Mouse (Mus musculus): ENCODE results near the gene Pls1.

The Pls1 gene

DNA sequence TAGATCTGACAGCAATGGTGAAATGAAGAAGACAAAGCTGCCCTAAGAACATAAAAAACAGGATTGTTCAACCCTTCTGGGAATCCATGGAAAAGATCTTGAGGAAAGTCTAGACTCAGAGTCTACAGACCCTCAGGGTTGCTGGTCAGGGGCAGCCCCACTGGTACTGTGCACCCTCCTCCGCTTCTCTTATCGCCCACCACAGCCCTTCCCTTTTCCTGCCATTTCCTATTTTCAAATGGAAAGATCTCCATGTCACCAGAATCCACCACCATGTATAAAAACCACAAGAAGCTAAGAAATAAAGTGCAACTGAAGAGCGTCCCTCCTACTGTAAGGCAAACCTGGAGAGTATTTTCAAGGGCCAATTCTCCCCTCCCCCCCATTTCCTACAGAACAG, 41.3 kb downstream of the Pls1 start:
- no peak for DNase-seq (ENCODE audit: low spot score in 2 of 2)

DNA sequence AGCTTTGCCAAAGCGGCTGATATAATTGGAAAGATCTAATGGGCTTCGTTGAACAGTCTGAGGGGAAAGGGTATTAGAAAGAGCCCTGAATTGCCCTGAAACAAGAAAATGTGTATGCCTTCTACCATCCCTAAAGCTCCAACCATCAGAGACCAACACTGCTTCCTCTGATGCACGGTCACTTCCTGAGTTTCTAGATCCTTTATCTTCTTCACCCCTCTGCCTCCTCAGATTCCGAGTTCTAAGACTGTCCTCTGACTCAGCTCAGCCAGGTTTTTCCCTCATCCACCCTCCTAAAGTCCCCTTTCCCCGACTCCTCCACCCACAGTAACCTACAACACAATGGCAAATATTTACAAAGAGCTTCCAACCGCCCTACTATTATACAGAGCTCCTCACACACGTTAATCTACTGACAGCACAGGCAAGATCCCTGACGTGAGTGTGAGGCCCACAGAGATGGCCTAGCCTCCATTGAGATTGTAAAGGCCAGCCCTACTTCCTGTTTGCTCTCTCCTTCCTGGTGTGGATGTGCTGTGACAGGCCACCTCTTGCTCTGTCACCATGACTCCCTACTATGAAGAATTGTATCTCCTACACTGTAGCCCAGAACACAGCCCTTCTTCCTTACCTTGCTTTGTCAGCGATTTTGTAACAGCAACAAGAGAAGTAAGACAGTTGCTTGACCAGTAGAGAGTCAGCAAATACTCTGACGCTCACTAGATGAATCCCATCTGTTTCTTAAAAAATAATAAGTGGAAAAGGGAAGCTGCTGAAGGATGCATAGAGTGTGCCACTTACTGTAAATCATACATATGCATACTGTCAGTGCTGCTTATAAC, 43.3 kb downstream of the Pls1 start:
- no peak for DNase-seq (ENCODE audit: low spot score in 2 of 2)

- no peak for DNase-seq (ENCODE audit: low spot score in 2 of 2)
Measured at GRCm38 (mm10) chr9:95796323-95796722, 48.8 kb downstream of the Pls1 start.

DNA sequence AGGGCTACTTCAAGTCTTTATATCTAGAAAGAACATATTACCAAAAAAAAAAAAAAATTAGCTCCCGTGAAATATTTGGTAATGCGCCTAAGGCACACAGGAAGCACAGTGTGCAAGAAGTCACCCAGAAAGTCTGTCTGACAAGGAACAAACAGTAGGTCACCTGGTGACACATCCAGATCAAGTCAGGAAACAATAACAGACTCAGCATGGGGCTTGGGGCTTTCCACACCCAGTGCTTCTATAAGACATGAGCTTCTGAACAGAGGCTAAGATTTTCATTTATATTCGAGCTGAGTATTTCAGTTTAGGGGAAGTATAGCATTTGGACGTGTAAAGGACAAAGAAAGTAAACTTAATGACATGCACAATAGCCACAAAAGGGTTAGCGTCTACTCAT, 49.3 kb downstream of the Pls1 start:
- no peak for DNase-seq (ENCODE audit: low spot score in 2 of 2)

GRCm38 (mm10) chr9:95795077-95795784, 49.9 kb downstream of the Pls1 start:
- no peak for DNase-seq (ENCODE audit: low spot score in 2 of 2)

DNA sequence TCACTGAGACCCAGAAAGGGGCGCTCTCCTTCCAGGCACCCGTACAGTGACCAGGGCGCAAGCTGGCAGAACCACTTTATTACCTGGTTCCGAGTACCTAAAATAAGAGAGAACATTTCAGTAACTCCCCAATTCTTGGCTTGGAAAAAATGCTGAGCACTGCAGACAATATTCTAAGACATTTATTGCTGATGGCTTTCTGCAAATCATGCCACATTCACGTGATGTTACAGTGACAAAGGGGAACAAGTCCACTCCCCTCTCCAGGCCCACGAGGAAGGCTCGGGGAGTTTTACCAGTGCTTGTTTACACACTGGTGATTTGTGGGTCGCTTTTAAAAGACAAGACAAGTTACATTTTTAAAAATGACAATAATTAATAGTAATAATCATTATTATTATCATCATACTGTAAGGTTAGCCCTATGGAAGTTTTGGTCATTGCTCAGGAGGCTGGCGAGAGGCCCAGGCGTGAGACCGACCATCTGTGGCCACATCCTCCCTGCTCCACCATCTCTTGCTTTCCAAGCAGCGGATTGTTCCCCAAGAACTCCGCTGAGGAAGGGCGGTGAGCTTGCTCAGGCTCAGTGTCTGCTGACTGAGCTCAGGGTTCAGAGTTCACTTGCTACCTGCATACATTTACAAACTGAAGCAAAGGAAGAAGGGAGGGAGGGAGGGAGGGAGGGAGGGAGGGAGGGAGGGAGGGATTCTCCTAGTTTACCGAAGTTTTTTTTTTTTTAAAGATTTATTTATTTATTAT, 50.9 kb downstream of the Pls1 start:
- no peak for DNase-seq (ENCODE audit: low spot score in 2 of 2)

DNA sequence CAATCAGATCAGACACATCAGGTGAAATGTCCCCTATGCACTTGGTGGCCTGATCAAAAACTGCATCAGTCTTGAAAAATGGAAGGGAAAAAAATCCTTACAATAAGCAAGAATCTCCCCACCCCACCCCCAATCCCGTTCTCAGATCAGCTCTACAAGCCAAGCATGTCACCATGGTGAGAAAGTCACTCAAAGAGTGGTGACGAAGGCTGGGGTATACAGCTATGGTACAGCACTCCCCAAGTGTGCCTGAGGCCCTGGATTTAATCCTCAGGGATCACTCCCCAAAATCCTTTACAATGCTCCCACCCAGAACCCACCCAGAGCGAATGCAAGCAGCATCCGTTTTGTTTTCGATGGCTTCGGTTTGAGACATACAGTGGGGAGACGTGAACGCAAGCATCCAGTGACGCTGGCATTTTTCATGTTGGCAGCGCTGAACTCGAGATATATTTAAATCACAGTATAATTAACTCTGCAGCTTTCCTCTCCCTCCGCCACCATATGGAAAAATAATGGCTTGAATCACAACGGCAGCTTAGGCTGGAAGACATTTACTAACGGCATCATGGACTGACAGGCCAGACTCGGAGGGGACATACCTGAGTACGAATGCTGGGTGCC, 60.1 kb downstream of the Pls1 start:
- DNase-seq (ENCODE audit: low spot score in 2 of 2): no peak

DNA sequence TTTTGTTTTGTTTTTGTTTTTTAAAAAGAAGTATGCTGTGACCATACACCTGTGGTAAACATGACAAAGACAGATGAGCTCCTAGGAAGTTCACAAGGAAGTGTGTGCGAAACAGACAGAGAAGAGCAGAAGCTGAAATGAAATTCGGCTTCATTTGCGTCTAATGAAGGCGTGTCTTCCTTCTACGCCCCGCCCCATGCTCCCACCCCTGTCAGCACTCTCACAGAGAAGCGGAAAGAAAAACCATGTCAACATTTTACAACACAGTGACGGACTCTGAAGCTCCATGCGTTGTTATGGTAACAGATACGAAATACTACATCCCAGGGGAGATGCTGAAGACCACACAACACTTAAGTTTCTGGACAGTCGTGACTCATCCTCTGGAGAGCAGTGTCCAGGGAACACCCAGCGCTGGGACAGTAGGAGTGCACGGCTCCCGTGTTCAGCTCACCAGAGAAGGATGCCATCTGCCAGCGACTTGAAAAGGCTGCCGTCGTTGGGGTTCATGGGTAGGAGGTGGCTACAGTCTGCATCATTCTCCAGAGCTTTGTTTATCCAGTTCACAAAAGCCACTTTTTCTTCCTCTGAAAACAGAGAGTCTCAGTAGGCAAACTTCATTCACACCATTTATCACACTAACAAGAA, 61.3 kb downstream of the Pls1 start:
- DNase-seq (ENCODE audit: low spot score in 2 of 2): no peak

- DNase-seq (ENCODE audit: low spot score in 2 of 2): no peak
Measured at GRCm38 (mm10) chr9:95771671-95772070, 73.4 kb downstream of the Pls1 start.

DNA sequence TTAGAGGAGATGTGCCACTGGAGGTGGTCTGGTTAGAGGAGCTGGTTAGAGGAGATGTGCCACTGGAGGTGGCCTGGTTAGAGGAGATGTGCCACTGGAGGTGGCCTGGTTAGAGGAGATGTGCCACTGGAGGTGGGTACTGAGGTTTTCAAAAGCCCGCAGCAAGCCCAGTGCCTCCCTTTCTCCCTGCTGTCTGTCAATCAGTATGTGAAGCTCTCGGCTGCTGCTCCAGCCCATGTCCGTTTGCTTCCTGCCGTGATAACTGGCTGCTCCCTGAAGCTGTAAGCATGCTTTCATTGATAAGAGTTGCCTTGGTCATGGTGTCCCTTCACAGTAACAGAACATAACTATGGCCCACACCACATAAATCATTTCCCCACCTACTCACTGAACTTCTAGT, 81.9 kb downstream of the Pls1 start:
- DNase-seq (ENCODE audit: low spot score in 2 of 2): no peak

- no peak for DNase-seq (ENCODE audit: low spot score in 2 of 2)
Measured at GRCm38 (mm10) chr9:95762228-95762627, 82.9 kb downstream of the Pls1 start.

DNA sequence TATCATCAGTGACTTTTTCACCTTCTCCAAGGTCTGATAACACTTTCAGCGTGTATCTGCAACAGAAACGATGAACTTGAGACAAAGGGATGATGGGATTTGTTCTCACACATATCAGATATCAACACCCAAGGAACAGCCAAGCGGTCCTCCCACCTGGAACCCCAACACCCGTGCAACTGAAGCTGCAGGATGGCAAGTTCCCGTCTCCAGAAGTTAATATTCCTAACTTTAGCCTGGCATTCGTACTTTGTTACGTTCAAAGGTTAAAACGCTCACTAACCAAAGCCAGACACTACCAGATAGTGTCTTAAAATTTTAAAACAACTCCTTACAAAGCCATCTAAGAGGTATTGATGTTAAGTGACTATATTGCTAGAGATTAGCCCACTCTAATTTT, 83.7 kb downstream of the Pls1 start:
- no peak for DNase-seq (ENCODE audit: low spot score in 2 of 2)

DNA sequence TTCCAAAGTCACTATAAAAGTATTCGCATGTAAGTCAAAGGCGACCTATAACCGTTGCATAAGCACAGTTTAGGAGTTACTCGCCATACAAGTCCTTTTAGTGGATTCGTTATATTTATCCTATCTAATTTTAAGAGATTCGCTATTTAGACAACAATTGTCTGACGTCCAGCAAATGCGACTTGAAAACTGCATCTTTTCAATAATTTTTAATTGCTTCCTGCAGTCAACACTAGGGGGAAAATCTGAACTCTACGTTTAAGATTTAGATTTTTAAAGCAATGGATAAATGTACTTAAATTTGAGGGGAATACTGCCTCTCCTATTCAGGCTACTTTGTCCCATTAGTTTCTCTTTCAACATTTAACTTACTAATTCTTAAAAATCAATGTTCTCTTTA, 94.4 kb downstream of the Pls1 start:
- DNase-seq (ENCODE audit: low spot score in 2 of 2): no peak

- peak; percentile 18 to 59 for DNase-seq (ENCODE audit: low spot score in 2 of 2)
Measured at GRCm38 (mm10) chr9:95750037-95750511, 95.0 kb downstream of the Pls1 start, which contains the start of gene Trpc1. Gene Trpc1 (minus strand): TSS chr9:95750375.

DNA sequence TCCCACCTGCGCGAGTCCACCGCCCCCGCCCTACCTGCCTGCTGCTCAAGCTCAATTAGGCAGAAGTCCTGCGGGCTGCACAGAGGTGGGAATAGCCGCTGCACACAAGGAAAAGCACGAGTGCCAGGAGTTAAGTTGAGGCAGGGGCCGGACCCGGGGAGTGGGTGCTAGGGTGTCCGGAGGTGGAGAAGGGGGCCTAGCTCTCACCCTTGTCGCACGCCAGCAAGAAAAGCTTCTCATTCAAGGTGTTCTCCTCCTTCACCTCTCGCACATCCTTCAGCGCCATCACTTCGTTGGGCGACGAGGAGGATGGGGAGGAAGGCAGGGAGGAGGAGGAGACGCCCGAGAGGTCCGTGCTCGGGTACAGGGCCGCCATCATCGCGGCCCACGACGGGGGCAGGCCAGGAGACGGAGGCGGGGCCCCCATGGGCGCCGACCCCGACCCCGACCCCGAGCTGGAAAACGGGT, 95.6 kb downstream of the Pls1 start:
- DNase-seq (ENCODE audit: low spot score in 2 of 2): peak in 1 of 2 experiments; percentile 4

DNA sequence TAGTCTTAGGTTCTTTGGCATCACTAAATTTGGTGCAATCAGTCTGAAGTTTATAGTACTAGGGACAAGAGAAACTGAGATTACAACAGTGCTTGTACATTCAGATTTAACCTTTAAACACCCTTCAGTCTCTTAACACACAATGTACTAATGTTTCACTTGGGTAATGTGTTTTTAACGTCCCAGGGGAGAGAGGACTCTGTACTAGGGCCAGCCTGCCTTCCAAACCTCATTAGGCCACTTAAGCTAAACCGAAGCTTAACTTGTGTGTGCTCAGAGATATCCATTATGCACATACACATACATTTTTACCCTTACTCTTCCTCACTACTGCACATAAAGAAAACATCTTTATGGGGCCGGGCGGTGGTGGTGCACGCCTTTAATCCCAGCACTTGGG, 97.8 kb downstream of the Pls1 start:
- DNase-seq (ENCODE audit: low spot score in 2 of 2): no peak

GRCm38 (mm10) chr9:95744845-95745613, 100.1 kb downstream of the Pls1 start:
- no peak for DNase-seq (ENCODE audit: low spot score in 2 of 2)

GRCm38 (mm10) chr9:95736238-95736637, 108.9 kb downstream of the Pls1 start:
- no peak for DNase-seq (ENCODE audit: low spot score in 2 of 2)

DNA sequence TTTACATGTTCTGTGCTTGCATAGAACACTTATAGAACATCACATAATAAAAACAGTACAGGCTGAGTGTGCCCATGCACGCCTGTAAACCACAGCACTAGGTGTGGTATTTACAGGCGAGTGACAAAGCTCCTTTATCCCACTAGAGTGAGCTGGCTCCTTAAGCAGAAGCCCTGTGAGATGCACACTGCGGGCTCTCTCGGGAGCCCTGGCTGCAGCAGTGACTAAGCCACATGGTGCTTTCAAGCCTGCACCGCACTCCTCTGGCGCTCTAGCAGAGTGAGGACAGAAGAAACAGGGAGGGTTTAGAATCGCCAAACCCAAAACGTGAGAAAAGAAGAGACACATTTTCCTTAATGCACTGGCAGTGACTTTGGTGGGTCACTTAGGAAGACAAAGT, 132.5 kb downstream of the Pls1 start:
- DNase-seq (ENCODE audit: low spot score in 2 of 2): no peak

GRCm38 (mm10) chr9:95708943-95709342, 136.2 kb downstream of the Pls1 start:
- DNase-seq (ENCODE audit: low spot score in 2 of 2): no peak

All from thymus, postnatal 10 days (tissue).